Mouse (Mus musculus) embryonic fibroblast, embryonic 13.5 days (primary cell): ENCODE measurements around the gene Dmxl2.

Experiments
- CTCF ChIP-seq: IDR thresholded peaks from 2 replicates; pipeline ENCODE4 v1.5.1; 2011; ENCODE audit warnings: mild to moderate bottlenecking, control low read depth, low read length, moderate library complexity, borderline replicate concordance; ENCODE audit not compliant: insufficient read depth
- POLR2A ChIP-seq: IDR thresholded peaks from 2 replicates; pipeline ENCODE4 v1.6.1; 2011; ENCODE audit warnings: low read depth, mild to moderate bottlenecking, control low read depth, low read length, moderate library complexity

DNA sequence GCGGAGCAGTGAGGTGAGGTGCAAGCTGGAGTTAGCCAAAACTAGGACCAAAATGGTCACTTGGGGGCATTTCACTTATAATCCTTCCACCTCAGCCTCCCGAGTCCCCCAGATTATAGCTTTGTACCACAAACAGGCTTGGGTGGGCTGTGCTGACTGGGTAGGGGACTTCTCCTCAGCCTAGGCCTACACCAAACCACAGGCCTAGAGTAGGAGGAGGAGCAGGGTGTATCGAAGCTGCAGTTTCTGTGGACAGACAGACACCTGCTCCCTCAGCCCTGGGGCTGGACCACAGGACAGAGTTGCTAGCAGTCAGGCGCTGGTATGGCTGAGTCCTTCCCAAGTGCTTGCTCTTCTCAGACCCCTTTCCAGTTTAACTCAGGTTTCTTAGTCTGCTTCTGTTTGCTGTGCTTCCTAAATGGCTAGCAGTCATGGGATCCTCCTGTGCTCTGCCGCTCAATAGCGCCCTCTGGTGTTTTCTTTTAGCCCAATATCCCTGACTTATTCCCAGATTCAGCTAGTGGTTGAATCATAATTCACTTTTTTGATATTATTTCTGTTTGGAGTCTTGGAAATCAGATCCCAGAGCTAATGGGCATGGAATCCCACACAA lies 164.8 kb downstream of the Dmxl2 start:
- peak; percentile 48; the same call in 1 of the 2 replicates for TF ChIP-seq CTCF
- TF ChIP-seq POLR2A, result no peak
